ENCODE assay signal across 19 mouse cellular contexts in genomic region chr15:102401278-102401677, GRCm38 (mm10). TPM values are rescaled to one million over a fixed set of nuclear protein-coding genes. Genes with fewer than 3 reads are reported as not detected.
DNase-seq lines count a peak whose midpoint lies in the region; ATAC-seq lines count a peak whose summit lies in the region.
"Had no signal": no experiment of that assay in that cellular context is flagged by ENCODE, and none has a peak within 500 bp of the region (broad histone marks: within the 10 kb centered on the region; RNA-seq: fewer than 3 reads in every experiment).

No protein-coding gene starts in this region.

- H3K27me3 ChIP-seq in heart, embryonic 11.5 days (ENCODE audit: control insufficient read depth, insufficient read depth, low read length) = no peaks in the 10 kb centered on the region
- H3K27me3 ChIP-seq in embryonic facial prominence, embryonic 15.5 days = no peaks in the 10 kb centered on the region
- H3K27me3 ChIP-seq in liver, embryonic 15.5 days = no peaks in the 10 kb centered on the region
- H3K27me3 ChIP-seq: hindbrain, embryonic 15.5 days; neural tube, embryonic 12.5 days had no signal

- no peak overlapping the region for H3K4me2 ChIP-seq in heart, embryonic 11.5 days
- no peak overlapping the region for H3K4me2 ChIP-seq in embryonic facial prominence, embryonic 15.5 days (replicated peaks)
- no peak overlapping the region for H3K4me2 ChIP-seq in liver, embryonic 15.5 days
- H3K4me2 ChIP-seq: hindbrain, embryonic 15.5 days; neural tube, embryonic 12.5 days had no signal

- DNase-seq in heart, adult 9 months (ENCODE audit: low spot score in 2 of 2) = no peak
- DNase-seq in ES-CJ7 (ENCODE audit: low read depth, low spot score) = peak; percentile 51
- no peak for DNase-seq in thymus, adult 18-20 months
- no peak for DNase-seq in yolk sac, embryonic 10.5 days (ENCODE audit: low spot score)
- DNase-seq: adrenal gland, postnatal 25 days; cerebellum, postnatal 14 days; gastrocnemius, postnatal 36 days; right cerebral cortex, postnatal 4 days had no signal

- no peaks in the 10 kb centered on the region for H3K9me3 ChIP-seq in heart, embryonic 11.5 days (replicated peaks; ENCODE audit: control insufficient read depth, low read length)
- no peaks in the 10 kb centered on the region for H3K9me3 ChIP-seq in embryonic facial prominence, embryonic 15.5 days (replicated peaks)
- H3K9me3 ChIP-seq in liver, embryonic 15.5 days (replicated peaks) = no peaks in the 10 kb centered on the region
- H3K9me3 ChIP-seq: G1E; hindbrain, embryonic 15.5 days; neural tube, embryonic 12.5 days had no signal

- no peak overlapping the region for H3K4me3 ChIP-seq in heart, embryonic 11.5 days (ENCODE audit: low read depth, low read length)
- no peak overlapping the region for H3K4me3 ChIP-seq in embryonic facial prominence, embryonic 15.5 days (replicated peaks)
- H3K4me3 ChIP-seq in liver, embryonic 15.5 days (replicated peaks) = no peak overlapping the region
- H3K4me3 ChIP-seq: hindbrain, embryonic 15.5 days; neural tube, embryonic 12.5 days had no signal

- peak overlapping the region; percentile 1; the same call in 1 of the 2 replicates for H3K27ac ChIP-seq in heart, embryonic 11.5 days (ENCODE audit: low read depth, low read length)
- H3K27ac ChIP-seq in embryonic facial prominence, embryonic 15.5 days (replicated peaks) = 0 out of 2 replicates have a peak overlapping the region, but pooled peaks have one; percentile 94
- H3K27ac ChIP-seq in liver, embryonic 15.5 days (replicated peaks) = peak overlapping the region; percentile 92
- H3K27ac ChIP-seq: hindbrain, embryonic 15.5 days; kidney, postnatal 0 days; macrophage; neural tube, embryonic 12.5 days had no signal

- ATAC-seq in heart, embryonic 11.5 days (replicated peaks; ENCODE audit: insufficient number of reproducible peaks, low FRiP score, low TSS enrichment) = no peak
- ATAC-seq in embryonic facial prominence, embryonic 15.5 days (ENCODE audit: insufficient number of reproducible peaks, low FRiP score, low TSS enrichment, low read depth) = no peak
- no peak for ATAC-seq in liver, embryonic 15.5 days (ENCODE audit: insufficient read depth)
- ATAC-seq: intestine, postnatal 0 days had no signal

- no peaks in the 10 kb centered on the region for H3K36me3 ChIP-seq in heart, embryonic 11.5 days (ENCODE audit: control insufficient read depth, insufficient read depth, low read length)
- no peaks in the 10 kb centered on the region for H3K36me3 ChIP-seq in embryonic facial prominence, embryonic 15.5 days
- no peaks in the 10 kb centered on the region for H3K36me3 ChIP-seq in liver, embryonic 15.5 days (replicated peaks)
- H3K36me3 ChIP-seq: G1E; hindbrain, embryonic 15.5 days; neural tube, embryonic 12.5 days had no signal

- no peak overlapping the region for H3K9ac ChIP-seq in heart, embryonic 11.5 days (ENCODE audit: low read depth, low read length)
- no peak overlapping the region for H3K9ac ChIP-seq in embryonic facial prominence, embryonic 15.5 days
- peak overlapping the region; percentile 7; the same call in 1 of the 2 replicates for H3K9ac ChIP-seq in liver, embryonic 15.5 days
- H3K9ac ChIP-seq: hindbrain, embryonic 15.5 days; liver, embryonic 14.5 days; neural tube, embryonic 12.5 days had no signal

- 44% methylated on average over 2 of the region's 2 CpGs for whole genome bisulfite sequencing in heart, embryonic 11.5 days (ENCODE audit: insufficient replicate concordance)
- 77% methylated on average over 2 of the region's 2 CpGs for WGBS in embryonic facial prominence, embryonic 15.5 days
- 29% methylated on average over 2 of the region's 2 CpGs for WGBS in liver, embryonic 15.5 days (ENCODE audit: insufficient replicate concordance)

- H3K4me1 ChIP-seq in heart, embryonic 11.5 days (ENCODE audit: control insufficient read depth, insufficient read depth, low read length) = peaks cover 7% of the 10 kb centered on the region
- peaks cover 23% of the 10 kb centered on the region for H3K4me1 ChIP-seq in embryonic facial prominence, embryonic 15.5 days
- peaks cover 62% of the 10 kb centered on the region for H3K4me1 ChIP-seq in liver, embryonic 15.5 days (replicated peaks)

RNA-seq across cellular contexts. Expression of gene Sp1, which starts 4.7 kb away (rescaled TPM):
- polyA plus RNA-seq in heart, embryonic 11.5 days (2014; fragmentation: Nextera tagmentation; extraction: Ambion mirVana) = 7.5 and 8.1 TPM in 2 replicates
- polyA plus RNA-seq in embryonic facial prominence, embryonic 15.5 days (2015; fragmentation: Nextera tagmentation; extraction: Ambion mirVana) = 10.0 and 11.8 TPM in 2 replicates
- 3.5 and 3.7 TPM in 2 replicates for polyA plus RNA-seq in liver, embryonic 15.5 days (2015; fragmentation: Nextera tagmentation; extraction: Ambion mirVana)

RNA-seq across cellular contexts. Expression of gene Sp7, which starts 34.3 kb away (rescaled TPM):
- 0.20 and 0.52 TPM in 2 replicates for polyA plus RNA-seq in heart, embryonic 11.5 days (2014; fragmentation: Nextera tagmentation; extraction: Ambion mirVana)
- 35.4 and 35.8 TPM in 2 replicates for polyA plus RNA-seq in embryonic facial prominence, embryonic 15.5 days (2015; fragmentation: Nextera tagmentation; extraction: Ambion mirVana)
- not detected in 2 replicates for polyA plus RNA-seq in liver, embryonic 15.5 days (2015; fragmentation: Nextera tagmentation; extraction: Ambion mirVana)
- polyA plus RNA-seq: G1E; heart, postnatal 0 days; macrophage had no signal

RNA-seq across cellular contexts. Expression of gene Amhr2, which starts 43.9 kb away (rescaled TPM):
- 0.93 and 1.2 TPM in 2 replicates for polyA plus RNA-seq in heart, embryonic 11.5 days (2014; fragmentation: Nextera tagmentation; extraction: Ambion mirVana)
- 0.59 and 0.75 TPM in 2 replicates for polyA plus RNA-seq in embryonic facial prominence, embryonic 15.5 days (2015; fragmentation: Nextera tagmentation; extraction: Ambion mirVana)
- polyA plus RNA-seq in liver, embryonic 15.5 days (2015; fragmentation: Nextera tagmentation; extraction: Ambion mirVana) = 0.08 and 0.10 TPM in 2 replicates
- polyA plus RNA-seq: G1E had no signal

RNA-seq across cellular contexts. Expression of gene Aaas, which starts 50.7 kb away (rescaled TPM):
- polyA plus RNA-seq in heart, embryonic 11.5 days (2014; fragmentation: Nextera tagmentation; extraction: Ambion mirVana) = 62.9 and 64.9 TPM in 2 replicates
- polyA plus RNA-seq in embryonic facial prominence, embryonic 15.5 days (2015; fragmentation: Nextera tagmentation; extraction: Ambion mirVana) = 61.2 and 63.0 TPM in 2 replicates
- 41.7 and 48.3 TPM in 2 replicates for polyA plus RNA-seq in liver, embryonic 15.5 days (2015; fragmentation: Nextera tagmentation; extraction: Ambion mirVana)

RNA-seq across cellular contexts. Expression of gene Prr13, which starts 57.5 kb away (rescaled TPM):
- polyA plus RNA-seq in heart, embryonic 11.5 days (2014; fragmentation: Nextera tagmentation; extraction: Ambion mirVana) = 124 and 139 TPM in 2 replicates
- 89.4 and 93.7 TPM in 2 replicates for polyA plus RNA-seq in embryonic facial prominence, embryonic 15.5 days (2015; fragmentation: Nextera tagmentation; extraction: Ambion mirVana)
- polyA plus RNA-seq in liver, embryonic 15.5 days (2015; fragmentation: Nextera tagmentation; extraction: Ambion mirVana) = 106 and 115 TPM in 2 replicates

Comparison
In these comparisons a context has a peak if more than half of its experiments do, and no peak if none do; other contexts are left out.
1. H3K27ac ChIP-seq: peak in every context shown above with its lines; median percentile 94 in embryonic facial prominence, embryonic 15.5 days; 92 in liver, embryonic 15.5 days; 1 in heart, embryonic 11.5 days.
2. RNA of gene Sp7, which starts 34.3 kb away (polyA plus RNA-seq): 35.4 to 35.8 TPM in embryonic facial prominence, embryonic 15.5 days; 0.20 to 0.52 TPM in heart, embryonic 11.5 days and not detected in liver, embryonic 15.5 days; every median in the first group is over 10 times any median in the second.